ENCODE assay signal across 14 mouse cellular contexts in genomic region chr2:34628903-34629540, GRCm38 (mm10).
DNase-seq lines count a peak whose midpoint lies in the region; ATAC-seq and TF ChIP-seq lines count a peak whose summit lies in the region.
"Had no signal": no experiment of that assay in that cellular context is flagged by ENCODE, and none has a peak within 500 bp of the region (broad histone marks: within the 10 kb centered on the region; RNA-seq: fewer than 3 reads in every experiment).

No protein-coding gene starts in this region.

- no peaks in the 10 kb centered on the region for H3K27me3 ChIP-seq in lung, postnatal 0 days (replicated peaks; ENCODE audit: insufficient read depth, low read length)
- no peaks in the 10 kb centered on the region for H3K27me3 ChIP-seq in heart, embryonic 11.5 days (ENCODE audit: control insufficient read depth, insufficient read depth, low read length)
- no peaks in the 10 kb centered on the region for H3K27me3 ChIP-seq in stomach, embryonic 16.5 days (ENCODE audit: control insufficient read depth, insufficient read depth, low read length)
- H3K27me3 ChIP-seq: CH12.LX; embryonic facial prominence, embryonic 12.5 days; forebrain, embryonic 15.5 days had no signal

- ATAC-seq in lung, postnatal 0 days: 0 out of 2 replicates have a peak, but pooled peaks have one; percentile 25
- no peak for ATAC-seq in heart, embryonic 11.5 days (replicated peaks; ENCODE audit: insufficient number of reproducible peaks, low FRiP score, low TSS enrichment)
- peak; percentile 22; the same call in 1 of the 2 replicates for ATAC-seq in stomach, embryonic 16.5 days (ENCODE audit: insufficient read depth, low FRiP score)
- ATAC-seq: forebrain, embryonic 15.5 days had no signal

- peak; percentile 19 for DNase-seq in heart, adult 8-10 months (ENCODE audit: low spot score)
- no peak for DNase-seq in heart, postnatal 25 days (ENCODE audit: low spot score)
- DNase-seq in lung, postnatal 0 days (ENCODE audit: low spot score): peak; percentile 44
- no peak for DNase-seq in lung, postnatal 25 days (ENCODE audit: low spot score)
- DNase-seq in left cerebral cortex, postnatal 14 days (ENCODE audit: low spot score in 2 of 2): no peak
- DNase-seq: cerebellum, adult 9-10 months; gastrocnemius, postnatal 36 days; thymus, postnatal 36 days had no signal

- no peak for TF ChIP-seq EP300 in lung, postnatal 0 days (IDR thresholded peaks at IDR 0.05)

- H3K36me3 ChIP-seq in lung, postnatal 0 days (ENCODE audit: insufficient read depth, low read length): no peaks in the 10 kb centered on the region; the same call in 1 of the 2 replicates
- H3K36me3 ChIP-seq in heart, embryonic 11.5 days (ENCODE audit: control insufficient read depth, insufficient read depth, low read length): no peaks in the 10 kb centered on the region; the same call in 1 of the 2 replicates
- H3K36me3 ChIP-seq in stomach, embryonic 16.5 days (ENCODE audit: control insufficient read depth, insufficient read depth, low read length): no peaks in the 10 kb centered on the region; the same call in 1 of the 2 replicates

- no peak overlapping the region for H3K9ac ChIP-seq in lung, postnatal 0 days (replicated peaks; ENCODE audit: low read depth)
- H3K9ac ChIP-seq in heart, embryonic 11.5 days (ENCODE audit: low read depth, low read length): peak overlapping the region; percentile 12; the same call in 1 of the 2 replicates
- H3K9ac ChIP-seq in stomach, embryonic 16.5 days (ENCODE audit: low read length): no peak overlapping the region
- H3K9ac ChIP-seq: embryonic facial prominence, embryonic 12.5 days; forebrain, embryonic 15.5 days; hindbrain, embryonic 14.5 days had no signal

- H3K4me1 ChIP-seq in lung, postnatal 0 days (ENCODE audit: insufficient read depth, low read depth, low read length): peaks cover 7% of the 10 kb centered on the region; the same call in 1 of the 2 replicates
- peaks cover 5% of the 10 kb centered on the region for H3K4me1 ChIP-seq in heart, embryonic 11.5 days (ENCODE audit: control insufficient read depth, insufficient read depth, low read length)
- peaks cover 20% of the 10 kb centered on the region for H3K4me1 ChIP-seq in stomach, embryonic 16.5 days (ENCODE audit: control insufficient read depth, insufficient read depth, low read length)
- H3K4me1 ChIP-seq: forebrain, embryonic 15.5 days had no signal

- no peaks in the 10 kb centered on the region for H3K9me3 ChIP-seq in lung, postnatal 0 days (ENCODE audit: low read length)
- no peaks in the 10 kb centered on the region for H3K9me3 ChIP-seq in heart, embryonic 11.5 days (replicated peaks; ENCODE audit: control insufficient read depth, low read length)
- H3K9me3 ChIP-seq in stomach, embryonic 16.5 days (replicated peaks; ENCODE audit: control insufficient read depth, low read length): no peaks in the 10 kb centered on the region
- H3K9me3 ChIP-seq: embryonic facial prominence, embryonic 12.5 days; forebrain, embryonic 15.5 days had no signal

- no peak overlapping the region for H3K4me3 ChIP-seq in lung, postnatal 0 days (ENCODE audit: low read depth, low read length)
- H3K4me3 ChIP-seq in heart, embryonic 11.5 days (ENCODE audit: low read depth, low read length): no peak overlapping the region
- H3K4me3 ChIP-seq in stomach, embryonic 16.5 days (replicated peaks; ENCODE audit: low read length): no peak overlapping the region
- H3K4me3 ChIP-seq: embryonic facial prominence, embryonic 12.5 days; forebrain, embryonic 15.5 days had no signal

- no peak overlapping the region for H3K27ac ChIP-seq in lung, postnatal 0 days (ENCODE audit: low read length)
- no peak overlapping the region for H3K27ac ChIP-seq in heart, embryonic 11.5 days (ENCODE audit: low read depth, low read length)
- peak overlapping the region; percentile 75 for H3K27ac ChIP-seq in stomach, embryonic 16.5 days (ENCODE audit: low read length)
- H3K27ac ChIP-seq: embryonic facial prominence, embryonic 12.5 days; forebrain, embryonic 15.5 days; hindbrain, embryonic 14.5 days had no signal

- 40% methylated on average over 4 of the region's 4 CpGs for WGBS in lung, postnatal 0 days
- WGBS in heart, embryonic 11.5 days (ENCODE audit: insufficient replicate concordance): 81% methylated on average over 4 of the region's 4 CpGs
- WGBS in stomach, embryonic 16.5 days: 59% methylated on average over 4 of the region's 4 CpGs

- no peak for TF ChIP-seq CTCF in lung, postnatal 0 days (IDR thresholded peaks at IDR 0.05)

- intact Hi-C loops in heart, postnatal 25 days (cut with DNase I): loop anchor here (5.0 kb wide), 1 partner anchor 192 kb away; no protein-coding TSS in a partner anchor
- intact Hi-C loops in left cerebral cortex, postnatal 14 days (cut with DNase I): no loop called here

- H3K4me2 ChIP-seq in lung, postnatal 0 days (replicated peaks; ENCODE audit: low read depth, low read length): no peak overlapping the region
- no peak overlapping the region for H3K4me2 ChIP-seq in heart, embryonic 11.5 days
- H3K4me2 ChIP-seq in stomach, embryonic 16.5 days (ENCODE audit: low read depth, low read length): no peak overlapping the region
- H3K4me2 ChIP-seq: embryonic facial prominence, embryonic 12.5 days; forebrain, embryonic 15.5 days; hindbrain, embryonic 14.5 days had no signal

Comparison
In these comparisons a context has a peak if more than half of its experiments do, and no peak if none do; other contexts are left out.
1. DNase-seq: peak in heart, adult 8-10 months (single experiment) and lung, postnatal 0 days (single experiment); none in heart, postnatal 25 days (single experiment), lung, postnatal 25 days (single experiment) and left cerebral cortex, postnatal 14 days (0 of 2).